Mouse (Mus musculus) testis, adult 10 weeks (tissue): ENCODE results near the gene Acss3. TPM values are rescaled to one million over a fixed set of nuclear protein-coding genes. Genes with fewer than 3 reads are reported as not detected.

Source experiments
- polyA plus RNA-seq: library from polyadenylated mRNA; stranded (reverse); fragments of 350-450 nt; fragmentation: Illumina TruSeq; extraction: RNeasy Lipid Tissue Mini Kit (QIAGEN cat#74804); gene quantifications from one replicate; pipeline ENCODE4 v1.2.3, GENCODE M21; 2014; ENCODE audit warnings: low read depth, low replicate concordance

The Acss3 gene
- polyA plus RNA-seq = 4.8 TPM

DNA sequence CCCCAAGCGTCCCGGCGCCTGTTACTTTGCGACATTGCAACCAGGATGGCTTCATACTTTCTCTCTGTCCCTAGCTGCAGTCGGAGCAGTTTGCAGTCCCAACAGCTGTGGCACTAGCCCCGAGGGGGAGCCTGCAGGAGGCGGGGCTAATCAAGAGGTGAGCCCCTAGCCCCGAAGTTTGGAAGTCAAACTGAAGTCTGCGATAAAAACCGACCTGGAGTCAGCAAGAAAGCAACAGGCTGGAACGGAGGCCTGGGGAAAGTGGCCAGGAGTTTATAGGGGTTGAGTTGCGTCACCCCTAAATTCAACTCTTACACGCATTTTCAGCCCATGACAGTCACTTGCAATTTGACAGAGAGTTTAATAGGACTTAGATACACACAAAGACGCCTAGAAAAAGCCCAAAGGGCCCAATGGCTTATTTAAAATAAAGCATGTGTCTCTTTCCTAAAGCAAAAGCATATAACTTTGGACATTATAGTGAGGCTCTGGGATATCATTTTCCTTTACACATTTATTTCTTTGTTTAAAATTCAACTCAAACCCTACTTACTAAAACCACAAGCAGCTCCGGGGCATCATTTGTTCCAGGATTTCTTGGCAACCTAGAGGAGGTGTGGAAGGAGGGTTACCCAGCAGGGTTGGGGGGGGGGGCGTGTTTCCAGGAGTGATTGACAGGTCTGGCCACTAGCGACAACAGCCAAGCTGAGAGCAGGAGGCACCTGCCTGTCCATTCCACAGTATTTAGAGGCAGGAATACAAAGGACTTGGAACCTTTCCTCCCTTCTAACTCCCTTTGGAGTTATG lies at the start of gene Acss3:
Gene Acss3 (minus strand): TSS at position 140 of the 807 bp plus-strand sequence.

Other genes starting within 250 kb of the Acss3 start
- 50.0 TPM for gene Lin7a, start 148.0 kb upstream of the Acss3 start, polyA plus RNA-seq